Mouse (Mus musculus): Measurements from ENCODE around the gene Adgrl2.

- no peak for TF ChIP-seq CTCF (IDR thresholded peaks at IDR 0.05; ENCODE audit: extremely low read depth, insufficient read length, insufficient replicate concordance, low read depth, low read length)
- no peak for TF ChIP-seq POLR2A (IDR thresholded peaks at IDR 0.05; ENCODE audit: low read depth, low read length)
These were observed 171.8 kb downstream of the Adgrl2 start for GRCm38 (mm10) chr3:148818414-148819105.
